Mouse (Mus musculus) skeletal muscle tissue, postnatal 0 days (tissue): ENCODE results near the gene Csl. TPM values are rescaled to one million over a fixed set of nuclear protein-coding genes. Genes with fewer than 3 reads are reported as not detected.

Source experiments
- polyA plus RNA-seq: library from polyadenylated mRNA; unstranded; fragments of >200 nt; fragmentation: Nextera tagmentation; extraction: Ambion mirVana; gene quantifications from 2 replicates; pipeline ENCODE4 v1.2.1, GENCODE M21; 2015

Csl gene
- 0.19 and 0.31 TPM in 2 replicates for polyA plus RNA-seq

GRCm38 (mm10) chr10:99759558-99759957 is at the start of gene Csl:
TSS of gene Csl (minus strand) at chr10:99759658.

